Mouse (Mus musculus) adrenal gland, postnatal 25 days (tissue): ENCODE results near the gene Gpr143. TPM values are rescaled to one million over a fixed set of nuclear protein-coding genes. Genes with fewer than 3 reads are reported as not detected.

Source experiments
- total RNA-seq: library from RNA; stranded (reverse); gene quantifications from 2 replicates; pipeline ENCODE4 v1.2.3, GENCODE M21; 2021

Gpr143 gene
- total RNA-seq, 1 experiment from 2014 or later = not detected

Other genes starting within 250 kb of the Gpr143 start
- gene Cldn34a, start 218.6 kb upstream of the Gpr143 start, total RNA-seq = not detected in 2 replicates
- 16.0 and 18.5 TPM in 2 replicates for gene Shroom2, start 12.5 kb upstream of the Gpr143 start, total RNA-seq
- gene Usp51, start 224.5 kb downstream of the Gpr143 start, total RNA-seq = 1.8 and 2.2 TPM in 2 replicates